Mouse (Mus musculus) E14TG2a.4 (cell line): ENCODE measurements around the gene Nfkb2.

Experiments
- H3K27me3 ChIP-seq: 2 replicates; pipeline ENCODE4 v1.6.1; 2014; ENCODE audit warnings: low read length, control low read depth; ENCODE audit not compliant: insufficient read depth
- H3K36me3 ChIP-seq: 2 replicates; pipeline ENCODE4 v1.6.1; 2014; ENCODE audit warnings: low read length, control low read depth; ENCODE audit not compliant: insufficient read depth
- H3K4me1 ChIP-seq: replicated peaks from 2 replicates; pipeline ENCODE4 v1.6.1; 2014; ENCODE audit warnings: low read depth, low read length, control low read depth
- H3K4me3 ChIP-seq: replicated peaks from 2 replicates; pipeline ENCODE4 v1.5.1; 2014; ENCODE audit warnings: mild to moderate bottlenecking, low read length
- H3K9me3 ChIP-seq: 2 replicates; pipeline ENCODE4 v1.6.1; 2014; ENCODE audit warnings: low read length, control low read depth
- CTCF ChIP-seq: conservative IDR thresholded peaks from 2 replicates; pipeline ENCODE4 v1.5.1; 2014; ENCODE audit warnings: low read length
- NANOG ChIP-seq: IDR thresholded peaks from 2 replicates; pipeline ENCODE4 v1.6.1; 2014; ENCODE audit warnings: borderline replicate concordance, low read length, mixed read lengths
- POU5F1 ChIP-seq: IDR thresholded peaks from 2 replicates; pipeline ENCODE4 v1.6.1; 2014; ENCODE audit warnings: low read length, borderline replicate concordance

Gene Nfkb2

GRCm38 (mm10) chr19:46305432-46306267 is 1.5 kb downstream of the Nfkb2 start:
- no peak for TF ChIP-seq POU5F1
- TF ChIP-seq NANOG, result no peak
- TF ChIP-seq CTCF, result no peak
- H3K9me3 ChIP-seq, result no peaks in the 10 kb centered on the region

GRCm38 (mm10) chr19:46306268-46306610 is 2.1 kb downstream of the Nfkb2 start:
- Histone ChIP-seq H3K4me3 (peak overlapping the region; percentile 87), H3K36me3 (peaks cover 22% of the 10 kb centered on the region), H3K27me3 (peaks cover 75% of the 10 kb centered on the region), H3K4me1 (peaks cover 47% of the 10 kb centered on the region), H3K9me3 (no peaks in the 10 kb centered on the region)
- TF ChIP-seq NANOG (no peak), CTCF (no peak), POU5F1 (no peak)

More at GRCm38 (mm10) chr19:46305432-46306267, 1.5 kb downstream of the Nfkb2 start:
- Histone ChIP-seq H3K4me3 (peak overlapping the region; percentile 87), H3K4me1 (peaks cover 47% of the 10 kb centered on the region), H3K27me3 (peaks cover 72% of the 10 kb centered on the region), H3K36me3 (peaks cover 16% of the 10 kb centered on the region; the same call in 1 of the 2 replicates)

GRCm38 (mm10) chr19:46306751-46307289 is 2.7 kb downstream of the Nfkb2 start:
- H3K4me1 ChIP-seq, result peaks cover 47% of the 10 kb centered on the region
- peaks cover 27% of the 10 kb centered on the region for H3K36me3 ChIP-seq
- no peaks in the 10 kb centered on the region for H3K9me3 ChIP-seq
- H3K27me3 ChIP-seq, result peaks cover 79% of the 10 kb centered on the region
- no peak overlapping the region for H3K4me3 ChIP-seq
- TF ChIP-seq CTCF (no peak), POU5F1 (no peak), NANOG (no peak)

- TF ChIP-seq POU5F1, result no peak
- H3K4me1 ChIP-seq, result peaks cover 50% of the 10 kb centered on the region
- no peaks in the 10 kb centered on the region for H3K9me3 ChIP-seq
- peak overlapping the region; percentile 80 for H3K4me3 ChIP-seq
- peaks cover 30% of the 10 kb centered on the region for H3K36me3 ChIP-seq
- H3K27me3 ChIP-seq, result peaks cover 81% of the 10 kb centered on the region
Measured at GRCm38 (mm10) chr19:46307781-46308180, 3.7 kb downstream of the Nfkb2 start.

DNA sequence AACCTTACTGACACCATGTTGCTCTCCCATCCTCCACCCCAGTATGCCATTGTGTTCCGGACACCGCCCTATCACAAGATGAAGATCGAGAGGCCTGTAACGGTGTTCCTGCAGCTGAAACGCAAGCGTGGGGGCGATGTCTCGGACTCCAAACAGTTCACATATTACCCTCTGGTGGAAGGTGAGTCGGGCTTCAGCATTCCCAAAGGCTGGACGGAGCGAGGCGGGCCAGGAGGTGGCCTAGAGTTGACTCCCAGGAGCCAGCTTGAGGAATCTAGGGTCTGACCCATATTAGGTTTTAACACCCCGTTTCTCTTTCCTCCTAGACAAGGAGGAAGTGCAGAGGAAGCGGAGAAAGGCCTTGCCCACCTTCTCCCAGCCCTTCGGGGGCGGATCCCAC is 4.2 kb downstream of the Nfkb2 start:
- Histone ChIP-seq H3K9me3 (no peaks in the 10 kb centered on the region), H3K4me1 (peaks cover 51% of the 10 kb centered on the region), H3K4me3 (peak overlapping the region; percentile 80), H3K36me3 (peaks cover 30% of the 10 kb centered on the region), H3K27me3 (peaks cover 84% of the 10 kb centered on the region)
- TF ChIP-seq CTCF, result no peak; the same call in 1 of the 2 replicates
- TF ChIP-seq NANOG, result no peak
- no peak for TF ChIP-seq POU5F1

DNA sequence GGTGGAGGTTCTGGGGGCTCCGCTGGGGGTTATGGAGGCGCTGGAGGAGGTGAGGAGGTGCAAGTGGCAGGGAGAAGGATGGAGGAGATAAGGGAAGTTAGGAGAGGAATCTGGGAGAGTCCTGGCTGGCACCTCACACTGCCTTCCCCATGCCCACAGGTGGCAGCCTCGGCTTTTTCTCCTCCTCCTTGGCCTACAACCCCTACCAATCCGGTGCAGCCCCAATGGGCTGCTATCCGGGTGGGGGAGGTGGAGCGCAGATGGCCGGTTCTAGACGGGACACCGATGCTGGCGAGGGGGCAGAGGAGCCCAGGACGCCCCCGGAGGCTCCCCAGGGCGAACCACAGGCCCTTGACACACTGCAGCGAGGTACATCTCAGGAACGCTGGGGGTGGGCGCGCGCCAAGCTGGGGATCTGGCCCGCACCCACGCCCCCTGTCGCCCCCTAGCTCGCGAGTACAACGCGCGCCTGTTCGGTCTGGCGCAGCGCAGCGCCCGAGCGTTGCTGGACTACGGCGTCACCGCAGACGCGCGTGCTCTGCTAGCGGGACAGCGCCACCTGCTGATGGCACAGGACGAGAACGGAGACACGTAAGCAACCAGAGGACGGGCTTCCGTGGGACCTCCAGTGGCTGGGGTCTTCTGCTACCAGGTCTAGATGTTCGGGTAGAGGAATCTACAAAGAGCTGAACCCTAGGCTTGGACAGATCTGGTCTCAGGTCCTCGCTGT is 4.8 kb downstream of the Nfkb2 start:
- Histone ChIP-seq H3K4me1 (peaks cover 51% of the 10 kb centered on the region), H3K36me3 (peaks cover 30% of the 10 kb centered on the region), H3K9me3 (no peaks in the 10 kb centered on the region), H3K27me3 (peaks cover 89% of the 10 kb centered on the region), H3K4me3 (peak overlapping the region; percentile 80)
- TF ChIP-seq CTCF (peak; percentile 19; the same call in 1 of the 2 replicates), NANOG (no peak)

DNA sequence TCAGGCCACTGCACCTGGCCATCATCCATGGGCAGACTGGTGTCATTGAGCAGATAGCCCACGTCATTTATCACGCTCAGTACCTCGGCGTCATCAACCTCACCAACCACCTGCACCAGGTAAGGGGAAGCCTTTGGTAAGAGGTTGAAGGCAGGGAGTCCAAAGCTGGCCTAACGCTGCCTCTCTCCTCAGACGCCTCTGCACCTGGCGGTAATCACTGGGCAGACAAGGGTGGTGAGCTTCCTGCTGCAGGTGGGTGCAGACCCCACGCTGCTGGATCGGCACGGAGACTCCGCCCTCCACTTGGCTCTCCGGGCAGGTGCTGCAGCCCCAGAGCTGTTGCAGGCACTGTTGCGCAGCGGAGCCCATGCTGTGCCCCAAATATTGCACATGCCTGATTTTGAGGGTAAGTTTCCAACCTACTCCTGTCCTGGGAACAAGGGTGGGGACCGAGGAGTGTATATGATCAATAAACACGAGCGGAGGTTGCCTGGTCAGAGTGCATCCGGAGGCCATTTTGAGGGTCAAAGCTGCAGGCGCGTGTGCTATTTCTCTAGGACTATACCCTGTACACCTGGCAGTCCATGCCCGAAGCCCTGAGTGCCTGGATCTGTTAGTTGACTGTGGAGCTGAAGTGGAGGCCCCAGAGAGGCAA is 5.7 kb downstream of the Nfkb2 start:
- peak overlapping the region; percentile 80 for H3K4me3 ChIP-seq

GRCm38 (mm10) chr19:46310312-46310865 is 6.3 kb downstream of the Nfkb2 start:
- no peak for TF ChIP-seq CTCF
- no peak for TF ChIP-seq POU5F1
- TF ChIP-seq NANOG, result no peak
- Histone ChIP-seq H3K4me3 (0 out of 2 replicates have a peak overlapping the region, but pooled peaks have one; percentile 80), H3K36me3 (peaks cover 30% of the 10 kb centered on the region), H3K4me1 (peaks cover 58% of the 10 kb centered on the region), H3K9me3 (no peaks in the 10 kb centered on the region), H3K27me3 (peaks cover 91% of the 10 kb centered on the region)

More for the DNA sequence above, 5.7 kb downstream of the Nfkb2 start:
- Histone ChIP-seq H3K36me3 (peaks cover 30% of the 10 kb centered on the region), H3K27me3 (peaks cover 91% of the 10 kb centered on the region), H3K9me3 (no peaks in the 10 kb centered on the region), H3K4me1 (peaks cover 56% of the 10 kb centered on the region)
- TF ChIP-seq CTCF, result no peak
- no peak for TF ChIP-seq POU5F1
- no peak for TF ChIP-seq NANOG
